Mouse (Mus musculus) effector memory CD4-positive, alpha-beta T cell, adult 5 months (primary cell): Measurements from ENCODE around the gene Lrrc8a. TPM values are rescaled to one million over a fixed set of nuclear protein-coding genes. Genes with fewer than 3 reads are reported as not detected.

Experiments
- polyA plus RNA-seq: library from polyadenylated mRNA; unstranded; fragments of 100-300 nt; shearing (Covaris generic); gene quantifications from one replicate; pipeline ENCODE4 v1.2.1, GENCODE M21; 2017

The Lrrc8a gene
- polyA plus RNA-seq = 4.2 TPM

DNA sequence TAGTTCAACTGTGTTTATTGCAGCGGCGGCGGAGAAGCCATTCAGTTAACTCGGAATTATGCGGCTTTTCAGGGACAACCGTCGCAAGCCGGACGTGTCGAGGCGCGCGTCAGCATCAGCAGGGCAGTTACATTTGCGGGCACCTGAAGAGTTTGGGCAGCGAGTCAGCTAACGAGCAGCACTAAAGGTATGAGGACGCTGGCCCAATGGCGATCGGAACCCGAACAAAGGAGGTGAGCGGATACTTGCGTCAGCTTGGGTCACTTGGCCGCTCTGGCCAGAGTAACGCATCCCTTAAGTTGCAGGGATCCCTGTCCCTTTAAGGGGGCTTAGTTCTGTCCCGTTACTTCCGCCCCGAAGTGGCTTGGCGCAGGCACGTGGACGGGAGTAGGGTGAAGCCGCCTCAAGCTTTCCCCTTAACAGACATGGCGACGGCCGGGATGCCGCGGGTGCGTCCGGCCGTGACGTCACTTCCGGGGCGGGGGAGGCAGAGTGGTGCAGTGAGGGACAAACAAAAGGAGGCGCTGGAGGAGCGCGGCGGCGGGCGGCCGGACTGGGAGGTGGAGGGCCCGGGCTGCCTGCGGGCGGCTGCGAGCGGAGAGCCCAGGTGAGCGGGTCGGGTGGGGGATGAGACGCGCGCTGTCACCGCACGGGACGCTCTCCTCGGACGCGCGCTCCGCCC lies at the start of gene Lrrc8a:
TSS of gene Lrrc8a (plus strand) at position 517 of the 682 bp plus-strand sequence.

DNA sequence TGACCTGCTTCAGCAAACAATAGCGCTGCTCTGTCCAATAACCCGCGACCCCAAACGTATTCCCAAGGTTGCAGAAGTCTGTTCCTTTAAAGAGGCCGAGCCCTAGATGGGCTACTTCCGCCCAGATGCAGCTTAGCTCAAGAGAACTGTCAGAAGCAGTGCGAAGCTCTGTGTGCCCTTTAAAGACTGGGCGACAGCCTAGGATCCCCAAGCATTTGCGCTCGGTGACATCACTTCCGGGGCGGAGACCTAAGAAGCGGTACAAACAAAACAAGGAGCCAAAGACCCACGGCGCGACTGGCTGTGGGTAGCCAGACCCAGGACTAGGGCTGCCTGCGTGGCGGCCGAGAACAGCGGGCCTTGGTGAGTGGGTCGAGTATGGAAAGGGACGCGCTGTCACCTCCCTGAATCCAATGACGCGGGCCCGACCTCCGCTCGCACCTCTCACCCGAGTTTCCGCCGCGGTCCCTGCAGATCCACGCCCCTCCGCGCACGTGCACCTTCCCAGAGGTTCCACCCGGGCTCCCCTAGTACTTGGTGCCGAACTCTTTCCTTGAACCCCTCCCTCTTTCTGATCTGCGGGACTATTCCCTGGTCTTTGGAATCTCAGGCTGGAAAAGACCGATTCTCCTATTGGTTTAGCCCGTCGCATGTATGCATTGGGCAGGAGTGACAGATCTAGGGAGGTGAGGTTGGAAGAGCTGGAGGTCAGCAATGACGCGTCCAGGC lies 31.7 kb upstream of the Lrrc8a start, which contains the start of gene Kyat1:
TSS of gene Kyat1 (minus strand) at position 219 of the 729 bp plus-strand sequence.

DNA sequence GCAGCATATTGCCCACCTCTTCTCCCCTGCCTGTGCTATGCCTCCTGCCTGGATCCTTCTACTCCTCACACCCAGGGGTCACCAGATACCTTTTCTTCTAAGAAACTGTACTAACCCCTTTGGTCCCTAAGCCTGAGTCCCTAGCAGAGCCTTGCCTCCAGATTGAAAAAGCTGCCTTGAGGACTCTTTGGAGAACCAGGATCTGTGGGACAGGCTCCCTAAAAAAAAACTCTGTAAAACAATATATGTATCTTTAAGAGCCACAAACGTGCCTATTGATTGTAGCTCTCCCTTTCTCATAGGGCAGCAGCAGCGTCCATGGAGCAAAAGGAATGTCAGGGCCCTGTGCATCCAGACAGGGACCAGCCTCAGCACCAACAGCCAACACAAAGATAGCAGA lies 2.8 kb downstream of the Lrrc8a start, which contains the start of gene Gm28035:
TSS of gene Gm28035 (plus strand) at position 301 of the 400 bp plus-strand sequence.

DNA sequence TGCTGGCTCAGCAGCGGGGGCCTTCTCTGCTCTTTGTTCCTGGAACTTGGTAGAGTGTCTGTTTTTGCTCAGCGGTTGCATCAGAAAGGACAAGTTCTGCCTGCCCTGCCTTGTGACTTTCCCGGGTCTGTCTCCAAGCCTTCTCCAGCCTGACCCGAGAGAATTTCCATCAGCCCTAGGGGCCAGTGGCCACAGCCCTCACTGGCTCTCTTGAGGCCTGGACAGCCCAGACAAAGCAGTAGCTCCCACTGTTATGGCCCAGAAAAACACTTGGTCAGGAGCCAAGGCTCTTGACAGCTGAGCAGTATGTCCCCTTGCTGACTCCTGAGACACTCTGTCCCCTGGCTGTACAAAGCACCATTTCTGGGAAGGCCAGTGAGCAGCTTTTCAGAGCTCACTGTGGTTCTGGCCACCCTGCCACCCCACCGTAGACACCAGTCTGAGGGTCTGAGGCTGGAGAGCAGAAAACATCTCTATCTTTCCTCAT lies 28.3 kb downstream of the Lrrc8a start, which contains the start of gene Phyhd1:
TSS of gene Phyhd1 (plus strand) at position 437 of the 487 bp plus-strand sequence.

DNA sequence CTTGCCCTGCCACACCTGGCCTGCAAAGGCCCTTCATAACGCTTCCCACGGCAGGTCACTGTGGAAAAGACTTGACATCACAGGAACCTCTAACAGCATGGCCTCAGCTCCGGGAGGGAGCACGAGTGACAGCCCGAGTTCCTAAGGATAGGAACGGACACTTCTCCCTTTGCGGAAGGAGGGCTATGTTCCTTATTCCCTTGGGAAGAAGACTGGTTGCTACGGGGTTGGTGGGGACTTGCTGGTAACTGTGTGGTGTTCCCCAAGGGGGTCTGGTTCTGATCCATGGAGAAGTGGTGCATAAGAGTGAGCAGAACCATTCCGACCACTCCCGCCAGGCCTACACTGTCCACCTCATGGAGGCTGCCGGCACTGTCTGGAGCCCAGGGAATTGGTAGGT lies 43.2 kb downstream of the Lrrc8a start, which contains the start of gene Gm28038:
TSS of gene Gm28038 (plus strand) at position 301 of the 400 bp plus-strand sequence.

DNA sequence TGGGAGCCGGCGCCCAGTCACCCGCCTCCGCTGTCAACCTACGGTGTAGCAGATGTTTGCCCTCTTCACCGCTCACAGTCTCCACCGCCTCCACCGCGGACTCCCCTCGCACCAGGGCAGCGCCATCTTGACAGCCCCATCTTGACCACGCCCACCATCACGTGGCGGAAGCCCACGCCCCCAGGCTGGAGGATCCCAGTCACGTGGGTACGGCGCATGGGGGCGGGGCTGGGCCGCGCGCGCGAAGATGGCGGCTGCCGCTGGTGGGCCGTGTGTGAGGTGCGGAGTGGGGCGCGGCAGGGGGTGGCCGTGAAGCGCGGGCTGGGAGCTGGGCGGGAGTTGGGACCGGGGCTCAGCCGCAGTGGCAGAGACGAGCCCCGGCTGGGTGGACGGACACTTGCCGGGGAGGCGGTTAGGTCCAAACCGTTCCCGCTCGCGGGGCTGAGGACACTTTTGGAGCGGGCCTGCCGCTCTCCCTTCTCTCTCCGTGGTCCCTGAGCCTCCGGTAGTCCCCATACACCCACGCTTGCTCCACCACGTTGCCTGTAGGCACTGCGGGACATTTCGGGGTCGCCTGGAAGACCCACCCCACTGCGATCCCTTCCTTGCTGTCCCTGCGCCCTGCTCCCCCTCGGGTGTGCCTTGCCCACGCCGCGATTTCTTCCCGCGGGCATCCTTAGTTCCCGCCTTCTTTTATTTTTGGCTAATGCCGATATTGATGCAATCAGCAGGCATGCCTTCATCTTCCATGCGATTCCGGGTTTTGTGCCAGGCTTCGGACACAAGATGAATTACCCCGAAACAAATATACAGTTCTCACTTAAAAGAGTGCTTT lies 48.9 kb downstream of the Lrrc8a start, which contains the start of the genes Dolk and Nup188:
TSS of gene Dolk (minus strand) at position 143 of the 835 bp plus-strand sequence.
TSS of gene Nup188 (plus strand) at position 206 of the 835 bp plus-strand sequence.

Other genes starting within 250 kb of the Lrrc8a start
- gene Wdr34, start 188.8 kb upstream of the Lrrc8a start, polyA plus RNA-seq = 2.3 TPM
- 282 TPM for gene Set, start 180.3 kb upstream of the Lrrc8a start, polyA plus RNA-seq
- 1.7 TPM for gene Pkn3, start 160.0 kb upstream of the Lrrc8a start, polyA plus RNA-seq
- 8.1 TPM for gene Zdhhc12, start 144.1 kb upstream of the Lrrc8a start, polyA plus RNA-seq
- 34.9 TPM for gene Zer1, start 113.1 kb upstream of the Lrrc8a start, polyA plus RNA-seq
- gene Tbc1d13, start 104.0 kb upstream of the Lrrc8a start, polyA plus RNA-seq = 5.0 TPM
- 19.4 TPM for gene Endog, start 66.2 kb upstream of the Lrrc8a start, polyA plus RNA-seq
- gene Spout1, start 59.3 kb upstream of the Lrrc8a start, polyA plus RNA-seq = 25.6 TPM
- gene Kyat1, start 31.9 kb upstream of the Lrrc8a start, polyA plus RNA-seq = 5.6 TPM
- 0.92 TPM for gene Gm28035, start 2.9 kb downstream of the Lrrc8a start, polyA plus RNA-seq
- 1.6 TPM for gene Phyhd1, start 28.5 kb downstream of the Lrrc8a start, polyA plus RNA-seq
- not detected for gene Gm28038, start 43.3 kb downstream of the Lrrc8a start, polyA plus RNA-seq
- 9.0 TPM for gene Dolk, start 48.6 kb downstream of the Lrrc8a start, polyA plus RNA-seq
- 20.7 TPM for gene Nup188, start 48.7 kb downstream of the Lrrc8a start, polyA plus RNA-seq
- gene Sh3glb2, start 121.6 kb downstream of the Lrrc8a start, polyA plus RNA-seq = 99.5 TPM
- gene Miga2, start 126.5 kb downstream of the Lrrc8a start, polyA plus RNA-seq = 7.7 TPM
- 21.1 TPM for gene Dolpp1, start 154.5 kb downstream of the Lrrc8a start, polyA plus RNA-seq
- 10.1 TPM for gene Crat, start 178.1 kb downstream of the Lrrc8a start, polyA plus RNA-seq
- 79.7 TPM for gene Ptpa, start 178.3 kb downstream of the Lrrc8a start, polyA plus RNA-seq
- gene Ier5l, start 236.5 kb downstream of the Lrrc8a start, polyA plus RNA-seq = 37.6 TPM